Mouse (Mus musculus): ENCODE results near the gene Gpr88.
"Not testable (repeated sequence)": the region's sequence is repeated elsewhere in the genome, so short reads cannot be mapped to it uniquely, and the experiment has no call there.

The Gpr88 gene

DNA sequence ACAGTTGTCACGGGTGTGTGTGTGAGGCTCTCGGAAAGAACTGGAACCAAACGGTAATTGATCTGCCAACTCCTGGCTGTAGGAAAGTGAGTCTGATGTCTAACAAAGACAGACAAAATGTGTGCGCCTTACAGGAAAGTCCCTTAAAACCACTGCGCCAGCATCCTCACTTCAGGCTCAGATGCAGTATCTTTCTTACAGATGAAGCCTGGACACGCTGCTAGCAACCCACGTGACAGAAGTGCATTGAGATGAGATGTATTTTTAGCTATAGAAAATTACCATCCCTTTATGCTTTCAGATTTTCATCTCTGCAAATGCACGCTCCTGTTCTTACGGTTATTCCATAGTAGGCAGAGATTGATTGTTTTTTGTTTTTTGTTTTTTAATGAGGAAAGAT lies 10.6 kb downstream of the Gpr88 start:
- no peak for DNase-seq (ENCODE audit: low spot score in 2 of 2)

DNA sequence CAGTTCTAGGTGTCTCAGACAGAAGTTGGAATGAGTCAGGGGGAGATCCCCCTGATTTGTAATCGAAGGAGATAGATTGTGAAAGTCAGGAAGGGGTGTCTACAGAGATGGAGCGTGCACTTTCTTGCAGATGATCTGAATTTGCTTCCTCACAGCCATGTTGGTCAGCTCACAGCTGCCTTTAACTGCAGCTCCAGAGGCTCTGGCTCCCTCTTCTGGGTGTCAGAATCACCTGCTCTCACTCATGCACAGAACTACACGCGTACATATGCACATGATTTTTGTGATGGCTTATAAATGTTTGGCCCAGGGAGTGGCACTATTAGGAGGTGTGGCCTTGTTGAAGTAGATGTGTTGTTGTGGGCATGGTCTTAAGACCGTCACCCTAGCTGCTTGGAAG lies 15.8 kb downstream of the Gpr88 start:
- DNase-seq (ENCODE audit: low spot score in 2 of 2) = no peak

DNA sequence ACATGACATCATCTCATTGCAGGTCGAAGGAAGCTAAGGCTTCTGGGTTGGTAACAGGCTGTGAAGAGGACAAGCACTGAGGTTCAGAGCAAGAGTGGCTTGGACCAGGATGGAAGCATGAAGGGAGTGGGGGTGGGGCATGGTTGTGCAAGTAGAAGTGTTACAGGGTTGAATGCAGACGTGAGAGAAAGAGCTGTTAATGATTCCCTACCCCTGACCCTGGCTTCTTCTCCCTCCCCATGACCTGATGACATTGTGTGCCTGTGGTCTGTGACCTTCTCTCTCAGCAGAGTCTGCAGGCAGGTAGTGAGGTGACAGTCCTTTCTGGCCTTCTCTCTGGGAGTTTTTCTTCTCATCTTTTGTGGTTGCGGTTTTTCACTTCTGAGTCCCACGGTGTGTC lies 16.4 kb downstream of the Gpr88 start:
- no peak for DNase-seq (ENCODE audit: low spot score in 2 of 2)

DNA sequence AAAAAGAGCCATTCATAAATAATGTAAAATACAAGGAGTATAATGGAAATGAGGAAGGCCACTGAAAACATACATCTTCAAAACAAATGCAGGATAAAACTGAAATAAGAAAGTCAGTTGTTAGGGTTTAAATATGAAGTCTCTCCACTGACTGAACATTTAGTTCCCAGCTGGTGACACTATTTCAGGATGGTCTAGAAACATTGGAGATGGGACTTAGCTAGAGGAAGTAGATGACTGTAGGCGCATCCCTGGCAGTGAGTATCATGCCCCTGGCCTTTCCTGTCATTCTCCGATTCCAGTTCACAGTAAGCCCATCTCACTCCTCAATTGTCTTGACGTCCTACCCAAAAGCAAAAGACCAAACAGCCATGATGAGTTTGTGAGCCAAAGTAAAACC lies 19.8 kb downstream of the Gpr88 start:
- no peak for DNase-seq (ENCODE audit: low spot score in 2 of 2)

DNA sequence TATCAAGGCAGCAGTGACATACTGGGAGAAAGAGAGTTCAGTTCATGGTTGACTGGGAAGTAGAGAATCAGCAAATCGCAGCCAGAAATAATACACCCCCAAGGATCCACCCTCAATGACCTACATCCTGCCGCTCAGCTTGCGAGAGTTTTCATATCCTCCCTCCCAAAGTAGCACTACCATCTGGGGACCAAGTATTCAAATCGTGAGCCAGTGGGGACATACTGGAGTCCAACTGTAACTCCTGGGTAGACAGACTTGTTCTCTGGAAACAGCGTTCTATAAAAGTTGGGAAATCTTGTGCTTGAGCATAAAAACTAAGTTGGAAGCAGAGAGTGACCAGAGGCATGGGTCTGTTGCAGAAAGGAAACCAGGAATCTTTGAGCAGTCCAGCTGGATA lies 20.5 kb downstream of the Gpr88 start:
- no peak for DNase-seq (ENCODE audit: low spot score in 2 of 2)

DNA sequence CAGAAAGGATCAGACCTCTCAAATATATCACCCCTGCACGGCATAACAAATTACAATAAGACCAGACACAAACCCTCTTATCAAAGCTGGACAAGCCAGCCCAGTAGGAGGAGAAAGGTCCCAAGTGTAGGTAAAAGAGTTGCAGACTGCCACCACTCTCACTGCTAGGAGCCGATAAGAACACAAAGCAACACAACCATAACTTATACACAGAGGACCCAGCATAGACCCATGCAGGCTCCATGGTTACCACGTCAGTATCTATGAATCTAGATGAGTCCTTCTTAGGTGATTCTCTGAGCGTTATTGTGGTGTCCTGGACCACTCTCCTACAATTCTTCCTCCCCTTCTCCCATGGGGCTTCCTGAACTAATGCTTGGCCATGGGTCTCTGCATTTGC lies 24.0 kb downstream of the Gpr88 start:
- DNase-seq (ENCODE audit: low spot score in 2 of 2) = no peak

DNA sequence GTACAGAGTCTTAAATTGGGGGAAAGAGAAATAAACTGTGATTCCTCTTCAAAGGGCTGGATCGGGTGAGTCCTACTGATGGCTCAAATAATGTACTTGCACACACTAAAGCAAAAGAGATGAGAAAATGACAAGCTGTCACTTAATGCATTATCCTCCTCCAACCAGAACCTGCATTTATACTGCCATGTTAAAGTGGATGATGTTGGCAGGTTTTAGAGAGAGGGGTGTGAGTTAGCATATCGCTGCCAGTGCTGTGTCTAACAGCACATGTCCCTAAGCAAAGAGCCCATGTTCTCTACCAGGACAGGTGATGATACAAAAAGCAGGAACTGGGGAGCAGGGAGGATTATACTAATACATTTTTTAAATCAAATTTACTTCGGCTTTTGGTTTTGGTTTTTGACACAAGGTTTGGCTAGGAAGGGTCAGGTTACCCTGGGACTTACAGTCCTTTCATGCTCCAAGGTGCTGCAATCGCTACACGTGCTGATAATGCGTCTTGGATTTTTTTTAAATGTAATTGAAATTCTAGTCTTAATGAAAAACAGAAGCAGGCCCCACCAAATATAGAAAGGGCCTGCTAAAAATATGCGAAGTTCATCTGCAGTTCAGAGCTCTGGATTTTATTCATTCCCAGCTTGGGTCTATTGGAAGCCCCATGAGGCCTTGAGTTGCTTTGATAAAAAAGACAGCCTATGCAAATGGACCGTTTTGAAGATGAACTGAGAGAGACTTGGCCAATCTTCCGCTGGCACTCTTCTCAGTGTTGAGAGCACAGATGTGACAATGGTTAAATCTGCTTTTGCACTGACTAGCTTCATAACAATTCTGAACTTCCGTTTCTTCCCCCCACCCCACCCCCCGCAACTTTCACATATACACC lies 24.7 kb downstream of the Gpr88 start:
- DNase-seq (ENCODE audit: low spot score in 2 of 2) = no peak

DNA sequence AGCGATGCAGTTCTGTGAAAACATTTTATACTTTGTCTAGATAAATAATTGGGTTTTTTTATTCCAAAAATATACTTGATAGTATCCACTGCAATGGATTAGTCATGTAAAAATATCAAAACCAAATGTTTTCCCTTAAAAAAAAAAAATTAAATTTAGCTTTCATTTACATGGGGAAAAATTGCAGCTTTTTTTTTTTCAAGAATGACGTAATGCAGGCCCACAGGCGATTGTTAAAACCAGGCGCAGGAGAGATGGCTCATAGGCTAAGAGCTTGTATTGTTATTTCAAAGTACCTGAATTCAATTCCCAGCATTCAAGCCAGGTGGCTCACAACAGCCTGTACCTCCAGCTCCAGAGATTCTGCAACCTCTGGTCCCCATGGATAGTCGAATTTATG lies 25.9 kb downstream of the Gpr88 start:
- DNase-seq (ENCODE audit: low spot score in 2 of 2) = no peak

DNA sequence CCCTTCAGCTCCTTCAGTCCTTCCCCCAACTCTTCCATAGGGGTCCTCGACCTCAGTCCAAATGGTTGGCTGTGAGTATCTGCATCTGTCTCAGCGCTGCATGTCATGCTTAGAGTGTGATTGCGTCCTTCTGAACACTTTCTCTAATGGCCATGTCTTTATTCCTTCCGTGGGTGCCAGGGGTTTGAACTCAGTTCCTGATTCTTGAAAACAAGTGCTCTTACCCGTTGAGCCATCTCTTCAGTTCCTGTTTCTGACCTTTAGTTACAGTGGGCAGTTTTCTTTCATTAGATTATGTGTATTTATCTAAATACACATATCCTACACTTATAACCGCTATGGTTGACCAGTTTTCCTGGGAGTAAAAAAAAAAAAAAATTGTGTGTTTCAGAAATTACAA lies 26.4 kb downstream of the Gpr88 start:
- DNase-seq (ENCODE audit: low spot score in 2 of 2) = no peak

DNA sequence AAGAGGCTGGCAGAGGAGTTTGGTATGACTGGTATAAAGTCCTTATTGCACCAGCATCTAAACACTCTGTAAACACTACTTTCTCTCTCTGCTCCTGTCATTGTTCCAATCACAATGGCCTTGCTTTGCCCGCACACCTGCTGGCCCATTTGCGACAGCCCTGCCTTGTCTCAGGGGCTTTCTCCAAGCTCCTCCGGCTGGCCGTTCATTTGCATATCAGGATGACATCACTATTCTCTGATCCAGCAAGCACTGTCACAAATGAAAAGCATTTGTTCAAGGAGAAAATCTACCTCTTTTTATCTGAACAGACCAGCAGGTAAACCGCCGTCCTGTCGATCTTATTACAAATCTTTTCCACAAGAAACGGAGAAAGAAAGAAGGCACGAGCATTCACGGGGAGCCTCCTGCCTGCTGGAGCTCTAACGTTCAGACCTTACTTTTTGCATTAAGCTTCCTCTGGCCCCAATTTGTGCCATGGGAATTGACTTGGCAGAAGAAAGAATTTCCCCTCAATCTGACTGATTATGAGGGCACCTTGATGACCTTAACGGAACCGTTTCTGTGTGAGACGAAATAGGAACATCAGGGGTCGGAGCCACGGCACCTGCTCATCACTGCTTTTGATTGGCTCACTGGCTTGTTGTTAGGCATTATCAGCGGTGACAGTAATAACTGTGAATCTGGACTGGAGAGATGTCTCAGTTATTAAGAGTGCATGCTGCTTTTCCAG lies 30.6 kb downstream of the Gpr88 start:
- no peak for DNase-seq (ENCODE audit: low spot score in 2 of 2)

DNA sequence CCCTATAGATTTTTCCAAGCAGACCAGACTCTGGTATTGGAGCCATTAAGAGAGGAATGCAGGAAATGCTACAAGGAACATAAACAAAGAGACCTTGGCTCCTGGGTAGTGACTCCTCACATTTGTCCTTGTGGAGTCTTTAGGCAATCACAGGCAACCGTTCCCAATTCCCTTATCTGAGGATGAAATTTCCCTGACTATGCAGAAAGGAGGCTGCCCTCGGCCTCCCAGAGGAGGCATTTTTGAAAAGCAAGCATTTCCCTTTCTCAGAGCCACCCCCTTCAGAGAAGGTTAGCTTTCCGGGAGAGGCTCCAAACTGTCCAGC lies 31.7 kb downstream of the Gpr88 start:
- no peak for DNase-seq (ENCODE audit: low spot score in 2 of 2)

DNA sequence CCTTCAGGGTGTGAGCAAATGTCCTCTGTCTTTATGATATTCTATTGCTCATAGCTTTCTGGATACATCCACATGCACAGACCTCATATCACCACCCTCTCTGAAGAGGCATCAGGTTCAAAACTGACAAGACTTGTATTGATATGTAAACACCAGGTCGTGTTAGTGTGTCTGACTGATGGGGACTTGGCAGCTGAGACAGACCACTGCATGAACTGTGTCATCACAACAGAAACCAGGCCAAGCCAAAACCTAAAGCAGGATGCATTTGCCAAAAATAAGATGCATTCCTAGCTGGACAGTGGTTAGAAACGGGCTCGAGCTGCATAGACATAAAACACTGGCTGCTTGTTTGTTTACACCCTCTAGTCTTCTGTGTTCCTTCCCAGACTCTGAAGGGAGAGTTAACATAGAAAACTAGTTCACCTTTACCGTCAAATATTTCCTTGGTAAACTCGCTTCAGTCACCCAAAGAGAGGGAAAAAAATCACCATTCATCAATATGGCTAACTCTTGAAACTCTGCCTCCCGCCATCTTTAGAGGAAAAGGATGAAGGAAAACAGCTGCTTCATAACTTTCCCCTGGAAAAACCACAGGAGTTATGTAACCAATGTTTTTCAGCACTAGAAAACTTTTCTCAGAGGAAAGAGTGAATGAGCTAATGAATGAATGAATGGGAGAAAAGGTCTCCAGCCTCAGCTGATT lies 32.2 kb downstream of the Gpr88 start:
- no peak for DNase-seq (ENCODE audit: low spot score in 2 of 2)

DNA sequence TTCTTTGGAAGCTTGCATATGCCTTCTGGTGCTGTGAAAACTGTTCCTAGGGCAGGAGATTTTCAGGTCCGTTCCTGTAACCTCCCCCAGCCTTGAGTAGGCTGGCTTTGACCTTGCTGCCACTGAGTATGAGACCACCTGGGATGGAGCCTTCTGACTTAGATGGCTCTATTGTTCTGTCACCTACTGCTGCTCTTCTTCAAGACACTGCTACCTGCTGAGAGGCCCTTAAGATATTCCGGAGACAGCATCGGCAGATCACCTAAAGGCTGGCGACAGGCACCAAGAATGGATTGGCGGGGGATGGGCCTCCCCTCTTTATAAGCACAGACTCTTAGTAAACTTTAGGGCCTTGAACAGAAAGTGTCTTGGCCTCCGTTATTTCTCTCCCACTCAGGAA lies 35.9 kb downstream of the Gpr88 start:
- not testable (repeated sequence) for DNase-seq (ENCODE audit: low spot score in 2 of 2)

DNA sequence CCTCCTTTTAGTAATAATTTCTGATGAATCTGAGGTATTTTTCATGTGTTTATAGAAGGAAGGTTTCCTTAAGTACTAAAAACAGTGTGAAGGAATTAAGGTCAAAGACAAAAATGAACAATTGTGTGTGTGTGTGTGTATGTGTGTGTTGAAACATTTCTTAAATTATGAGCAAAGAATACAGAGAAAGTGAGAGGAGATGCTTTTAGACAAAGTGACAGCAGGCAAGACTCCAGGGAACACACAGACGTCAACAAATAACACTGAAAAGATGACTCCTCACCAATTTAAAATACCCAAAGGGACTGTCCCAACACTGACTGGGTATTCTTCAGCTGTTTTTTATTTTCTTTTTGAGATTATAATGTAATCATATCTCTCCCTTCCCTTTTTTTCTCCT lies 37.0 kb downstream of the Gpr88 start:
- no peak for DNase-seq (ENCODE audit: low spot score in 2 of 2)

DNA sequence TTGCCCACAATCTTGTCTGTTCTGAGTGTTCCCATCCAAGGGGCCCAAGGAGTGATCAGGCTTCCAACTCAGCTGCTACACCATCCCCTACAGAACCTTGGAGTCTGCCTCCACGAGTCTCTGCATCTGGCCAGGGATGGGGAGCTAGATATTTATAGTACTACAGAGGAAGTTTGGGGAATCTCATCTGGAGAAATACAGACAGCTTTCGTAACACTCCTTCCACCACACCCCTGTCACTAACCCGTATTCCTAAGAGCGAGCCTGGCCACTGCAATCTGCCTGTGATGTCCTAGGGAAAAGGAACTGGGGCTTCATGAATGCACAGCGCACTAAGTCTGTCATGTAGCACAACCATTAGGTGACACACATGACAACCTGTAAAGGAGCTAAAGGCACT lies 41.7 kb downstream of the Gpr88 start:
- DNase-seq (ENCODE audit: low spot score in 2 of 2) = no peak

DNA sequence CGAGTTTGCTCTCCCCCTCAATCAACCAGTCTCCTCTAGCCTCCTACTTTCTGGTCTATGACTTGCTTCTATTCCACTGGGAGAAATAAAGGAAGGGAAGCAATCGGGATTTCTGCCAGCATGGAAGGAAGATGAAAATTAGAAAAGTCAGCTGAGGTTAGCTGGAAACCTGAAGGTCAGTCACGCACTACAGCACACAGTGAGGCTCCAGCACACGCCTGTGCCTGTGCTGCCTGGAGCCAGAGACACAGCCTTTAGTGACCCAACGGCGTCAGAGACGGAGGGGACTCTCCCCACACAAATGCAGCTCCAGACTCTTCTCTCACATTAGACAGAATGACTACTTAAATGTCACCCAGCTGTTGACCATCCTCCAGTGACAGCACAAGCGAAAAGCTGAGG lies 42.6 kb downstream of the Gpr88 start:
- DNase-seq (ENCODE audit: low spot score in 2 of 2) = no peak

DNA sequence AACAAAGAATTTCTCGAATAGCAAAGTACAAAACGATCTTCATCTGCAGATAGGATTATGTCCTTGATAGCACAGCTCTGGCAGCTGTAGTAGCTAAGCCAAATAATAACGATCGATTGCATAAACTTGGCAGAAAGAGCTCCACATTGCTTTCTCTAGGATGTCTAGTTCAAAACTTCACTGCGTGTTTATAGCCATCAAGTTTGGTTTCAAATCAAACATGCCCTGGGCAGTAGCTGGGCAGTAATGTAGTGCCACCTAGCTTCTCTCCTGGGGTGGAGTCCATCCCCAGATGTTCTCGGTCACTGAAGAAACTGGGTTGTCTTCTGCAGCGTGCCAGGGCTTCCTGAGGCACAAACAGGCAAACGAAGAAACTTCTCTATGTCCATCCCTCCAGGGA lies 44.1 kb downstream of the Gpr88 start:
- no peak for DNase-seq (ENCODE audit: low spot score in 2 of 2)

DNA sequence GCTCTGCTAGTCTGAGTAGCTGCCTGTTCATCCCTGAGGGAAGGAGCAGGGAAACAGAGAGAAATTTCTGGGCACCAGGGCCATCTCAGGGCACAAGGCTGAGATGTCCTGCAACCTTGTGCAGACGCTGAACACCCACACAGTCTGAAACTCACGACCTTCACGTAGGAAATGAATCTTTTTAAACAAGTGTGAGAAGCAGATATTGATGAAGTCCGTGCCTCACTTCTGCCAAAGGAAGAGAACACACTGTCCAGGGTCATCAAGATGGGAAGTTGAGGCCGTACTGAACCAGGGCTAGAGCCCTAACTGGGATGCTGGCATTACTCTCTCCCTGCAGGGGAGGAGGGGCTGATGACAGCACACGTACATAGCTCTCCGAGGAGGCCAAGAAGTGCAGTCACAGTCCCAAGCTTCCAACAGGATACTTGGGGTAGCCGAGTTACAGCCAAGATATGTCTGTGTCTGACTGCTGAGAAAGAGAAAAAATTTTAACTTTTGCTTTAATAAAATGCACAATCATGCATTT lies 46.9 kb downstream of the Gpr88 start:
- DNase-seq (ENCODE audit: low spot score in 2 of 2) = no peak

DNA sequence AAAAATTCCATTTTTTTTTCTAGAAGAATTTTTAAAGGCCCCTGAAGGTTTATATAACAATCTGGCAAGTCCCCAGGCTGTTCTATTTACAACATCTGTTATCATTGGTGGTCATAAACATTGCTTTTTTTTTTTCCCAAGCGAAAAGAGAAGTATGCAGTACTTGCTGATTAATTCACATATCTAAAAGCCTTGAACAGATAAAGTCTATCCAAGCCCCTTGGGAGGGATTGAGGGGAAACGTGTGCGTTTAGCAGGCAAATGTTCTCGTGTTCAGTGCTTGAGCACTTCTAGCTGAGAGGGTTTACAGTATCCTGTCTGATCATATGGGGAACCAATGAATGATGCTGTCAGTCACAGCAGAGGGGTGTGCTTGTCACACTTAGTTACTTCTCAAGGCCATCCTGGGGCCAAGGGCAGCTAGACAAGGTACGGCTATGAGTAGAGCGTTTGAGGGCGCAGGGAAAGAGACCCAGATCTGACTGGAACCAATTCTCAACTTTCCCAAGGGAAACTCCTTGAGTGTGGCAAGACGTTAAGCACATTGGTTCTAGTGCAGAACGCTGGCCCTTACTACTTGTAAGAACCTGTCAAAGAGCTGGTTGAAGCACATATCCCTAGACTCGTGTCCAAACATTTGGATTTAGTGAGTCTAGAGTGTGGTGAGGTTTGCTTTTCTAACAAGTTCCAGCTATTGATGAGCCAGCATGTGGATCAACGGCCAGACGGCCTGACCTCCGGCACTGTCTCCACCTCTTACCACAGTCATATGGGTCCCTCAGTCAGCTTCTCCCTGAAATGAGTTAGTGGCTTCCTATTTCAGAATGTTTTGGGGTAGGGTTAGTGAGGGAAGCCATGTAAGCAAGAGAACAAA lies 47.7 kb downstream of the Gpr88 start:
- no peak for DNase-seq (ENCODE audit: low spot score in 2 of 2)

DNA sequence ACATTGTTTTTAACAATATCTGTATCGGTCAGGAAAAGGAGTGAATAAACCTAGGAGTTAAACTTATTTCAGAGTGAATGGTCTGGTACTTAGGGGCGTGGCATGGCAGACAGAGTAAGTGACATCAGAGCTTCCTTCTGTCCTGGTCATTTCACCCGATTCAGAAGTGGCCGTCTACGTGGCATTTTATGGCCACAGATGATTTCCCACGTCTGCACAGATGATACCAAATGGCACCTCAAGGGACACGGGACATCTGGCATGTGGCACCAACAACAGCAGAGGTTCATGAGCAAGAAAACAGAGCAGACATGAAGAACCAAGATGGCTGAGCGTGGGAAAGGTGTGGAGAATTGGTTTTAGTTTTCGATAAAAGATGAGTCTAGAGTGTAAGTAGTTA lies 48.7 kb downstream of the Gpr88 start:
- DNase-seq (ENCODE audit: low spot score in 2 of 2) = no peak

DNA sequence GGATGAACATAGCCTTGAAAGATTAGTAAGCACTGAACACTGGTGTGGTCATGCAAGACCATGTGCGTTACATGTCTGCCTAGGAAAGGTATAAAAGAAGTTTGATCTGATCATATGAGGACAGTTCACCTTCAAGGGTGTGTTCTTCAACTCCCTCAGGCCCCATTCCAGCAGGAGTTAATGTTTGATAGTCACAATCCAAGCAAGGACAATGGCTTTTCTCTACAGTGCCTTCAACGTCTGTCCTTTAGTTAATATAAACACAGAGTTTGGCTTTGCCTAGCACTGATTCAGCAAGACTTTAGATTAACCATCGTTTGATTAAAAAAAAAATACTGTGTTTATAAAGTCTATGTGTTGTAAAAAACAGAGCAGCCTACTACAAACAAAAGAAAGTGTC lies 49.4 kb downstream of the Gpr88 start:
- DNase-seq (ENCODE audit: low spot score in 2 of 2) = no peak

DNA sequence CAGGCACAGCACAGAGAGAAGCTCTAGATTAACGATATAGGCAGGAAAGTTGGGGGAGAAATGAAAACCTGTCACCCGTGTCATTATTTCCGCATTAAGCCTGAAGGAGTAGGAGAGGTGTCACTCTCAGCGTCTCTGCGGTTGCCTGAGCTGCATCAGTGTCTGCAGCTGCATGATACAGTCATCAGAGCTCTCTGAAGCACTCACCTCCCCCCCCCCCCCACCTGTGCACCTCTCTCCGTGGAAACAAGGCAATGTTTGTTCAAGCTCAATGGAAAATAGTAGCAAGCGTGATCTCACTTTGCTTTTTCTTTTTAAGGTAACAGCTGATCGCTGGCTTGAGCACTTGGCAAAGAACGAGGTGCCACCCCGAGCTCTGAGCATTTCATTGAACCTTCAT lies 53.2 kb downstream of the Gpr88 start:
- DNase-seq (ENCODE audit: low spot score in 2 of 2) = no peak

Measured in frontal cortex, postnatal 25 days (tissue).